Mouse (Mus musculus): ENCODE data around the gene Smarcad1.
"Not testable (repeated sequence)": the region's sequence is repeated elsewhere in the genome, so short reads cannot be mapped to it uniquely, and the experiment has no call there.

Gene Smarcad1

DNA sequence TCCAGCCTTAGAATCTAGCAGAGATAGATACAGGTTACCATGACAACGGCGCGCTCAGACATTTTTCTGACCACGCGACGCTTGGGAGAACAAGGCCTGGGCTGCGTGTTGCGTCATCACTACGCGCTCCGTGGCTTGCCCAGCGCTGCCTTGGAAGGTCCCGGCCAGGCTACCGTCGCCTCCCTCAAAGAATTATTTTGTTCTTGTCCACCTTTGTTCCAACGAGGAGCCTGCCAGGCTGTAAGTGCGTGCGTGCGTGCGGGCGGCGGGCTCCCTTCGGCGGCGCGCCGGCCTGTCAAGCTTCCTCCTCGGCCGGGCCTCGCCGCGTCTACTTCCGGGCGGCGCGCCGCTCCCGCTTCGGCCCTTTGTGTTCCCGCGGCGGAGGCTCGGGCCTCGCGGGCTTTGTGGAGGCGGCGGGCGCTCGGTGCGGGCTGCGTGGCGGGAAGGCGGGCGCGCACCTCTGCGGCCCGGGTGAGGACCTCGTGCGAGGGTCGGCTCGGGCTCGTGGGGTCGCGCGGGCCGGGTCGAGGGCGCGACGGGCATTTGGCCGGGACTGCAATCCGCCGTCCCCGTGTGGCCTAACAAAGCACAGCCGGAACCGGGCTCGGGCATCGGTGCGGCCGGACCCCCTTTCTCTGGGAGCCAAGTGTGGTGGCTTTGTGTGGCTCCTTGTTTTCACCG lies at the start of gene Smarcad1:
Gene Smarcad1, plus strand, starts transcription at position 93 of the 681 bp plus-strand sequence.
- DNase-seq = peak; percentile 94

DNA sequence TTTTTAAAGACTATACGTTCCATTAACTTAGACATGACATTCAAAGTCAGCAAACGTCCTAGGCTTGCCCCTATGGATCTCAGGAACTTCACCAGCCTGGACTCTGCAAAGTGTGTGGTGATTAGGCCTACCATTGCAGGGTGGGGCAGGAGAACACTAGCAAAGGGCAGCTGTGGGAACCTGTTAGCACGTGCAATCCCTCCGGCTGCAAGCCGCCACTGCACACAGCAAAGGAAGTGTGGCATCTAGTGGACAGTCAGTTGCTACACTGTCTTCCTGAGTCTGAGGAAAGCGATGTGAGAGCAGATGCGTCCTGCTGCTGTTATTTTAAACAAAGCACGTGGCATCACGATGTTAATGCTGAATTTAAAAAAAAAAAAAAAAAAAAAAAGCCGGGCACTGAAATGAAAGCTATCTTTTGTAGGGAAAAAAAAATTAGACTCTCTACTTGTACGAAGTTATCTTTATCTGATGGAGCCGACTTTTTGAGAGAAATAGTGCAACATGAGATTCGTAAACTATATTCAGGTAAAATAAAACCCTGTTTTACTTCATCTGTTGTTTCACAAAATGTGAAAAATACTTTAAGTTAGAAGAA lies 45.5 kb upstream of the Smarcad1 start:
- peak; percentile 7 for DNase-seq

DNA sequence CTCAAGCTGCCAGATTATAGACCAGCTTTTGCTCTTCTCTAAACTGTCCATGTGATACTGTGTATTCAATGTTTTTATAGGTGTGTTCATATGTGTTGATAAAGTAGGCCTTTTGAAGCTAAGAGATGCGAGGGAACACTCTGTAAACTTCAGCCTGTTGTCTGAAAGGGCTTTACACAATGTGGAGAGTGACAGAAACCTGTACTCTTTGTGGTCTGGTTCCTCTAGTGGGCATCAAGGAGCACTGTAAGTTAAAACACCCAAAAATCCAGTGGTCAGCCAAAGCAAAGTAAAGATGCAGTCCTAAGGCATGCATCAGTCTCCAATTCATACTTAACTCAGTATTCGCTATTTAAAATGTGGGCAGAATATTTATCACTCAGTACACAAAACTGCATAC lies 44.6 kb upstream of the Smarcad1 start:
- DNase-seq = no peak

DNA sequence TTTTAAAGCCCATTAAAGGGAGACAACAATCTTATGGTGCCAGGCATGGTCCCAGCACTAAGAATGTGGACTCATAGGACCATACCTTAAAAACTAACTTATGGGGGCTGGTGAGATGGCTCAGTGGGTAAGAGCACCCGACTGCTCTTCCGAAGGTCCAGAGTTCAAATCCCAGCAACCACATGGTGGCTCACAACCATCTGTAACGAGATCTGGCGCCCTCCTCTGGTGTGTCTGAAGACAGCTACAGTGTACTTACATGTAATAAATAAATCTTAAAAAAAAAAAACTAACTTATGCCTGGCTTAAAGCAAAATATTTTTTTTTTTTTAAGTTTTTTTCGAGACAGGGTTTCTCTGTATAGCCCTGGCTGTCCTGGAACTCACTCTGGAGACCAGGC lies 41.6 kb upstream of the Smarcad1 start:
- not testable (repeated sequence) for DNase-seq

DNA sequence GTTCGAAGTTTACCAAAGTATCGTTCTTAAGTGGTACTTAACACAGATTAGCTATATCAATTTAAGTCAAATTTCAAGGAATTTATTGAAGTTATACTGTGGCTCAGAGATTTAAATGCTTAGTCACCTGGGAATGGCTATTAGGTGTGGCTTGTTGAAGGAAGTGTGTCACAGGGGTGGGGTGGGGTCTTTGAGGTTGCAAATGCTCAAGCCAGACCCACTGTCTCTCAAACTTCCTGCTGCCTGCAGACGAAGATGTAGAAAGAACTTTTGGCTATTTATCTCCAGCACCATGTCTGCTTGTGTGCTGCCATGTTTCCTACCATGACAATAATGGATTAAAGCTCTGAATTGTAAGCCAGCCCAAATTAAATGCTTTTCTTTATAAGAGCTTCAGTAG lies 40.2 kb upstream of the Smarcad1 start:
- no peak for DNase-seq

DNA sequence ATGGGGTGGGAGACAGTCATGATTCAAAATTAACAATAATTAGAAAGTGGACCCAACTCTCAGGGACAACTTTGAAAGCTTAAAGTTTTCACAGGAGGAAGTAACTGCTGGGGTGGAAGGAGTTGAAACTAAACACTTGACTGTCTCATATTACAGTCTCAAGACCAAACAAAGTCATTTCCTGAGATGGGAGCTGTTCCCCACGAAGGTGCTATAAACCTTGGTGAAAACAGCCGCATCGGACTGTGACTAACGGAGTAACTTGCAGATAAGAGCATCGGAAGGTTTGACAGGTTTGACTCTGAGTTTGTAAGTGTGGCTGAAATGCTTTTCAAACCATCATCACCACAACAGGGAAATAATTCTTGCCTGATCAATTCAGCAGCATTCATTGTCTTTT lies 33.5 kb upstream of the Smarcad1 start:
- no peak for DNase-seq

DNA sequence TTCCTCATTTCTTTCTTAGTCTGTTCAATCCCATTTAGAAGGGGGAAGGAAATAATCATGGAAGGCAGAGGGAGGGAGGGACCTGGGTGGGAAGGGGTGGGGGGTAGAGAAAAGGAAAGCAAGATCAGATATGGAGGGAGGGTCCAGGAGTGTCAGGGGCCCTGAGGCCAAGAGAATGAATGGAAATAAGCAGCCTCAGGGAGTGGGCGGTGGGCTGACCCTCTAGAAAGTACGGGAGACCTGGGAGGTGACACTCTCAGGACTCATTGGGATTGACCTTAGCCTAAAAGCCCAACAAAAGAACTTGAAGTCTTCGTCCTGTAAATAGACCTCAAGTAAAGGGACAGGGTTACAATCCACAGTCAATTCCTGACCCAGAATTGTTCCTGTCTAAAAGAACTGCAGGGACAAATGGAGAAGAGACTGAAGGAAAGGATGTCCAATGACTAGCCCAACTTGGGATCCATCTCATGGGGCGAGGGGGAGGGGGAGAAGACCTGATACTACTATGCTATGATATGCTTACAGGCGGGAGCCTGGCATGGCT lies 30.9 kb upstream of the Smarcad1 start:
- no peak for DNase-seq

DNA sequence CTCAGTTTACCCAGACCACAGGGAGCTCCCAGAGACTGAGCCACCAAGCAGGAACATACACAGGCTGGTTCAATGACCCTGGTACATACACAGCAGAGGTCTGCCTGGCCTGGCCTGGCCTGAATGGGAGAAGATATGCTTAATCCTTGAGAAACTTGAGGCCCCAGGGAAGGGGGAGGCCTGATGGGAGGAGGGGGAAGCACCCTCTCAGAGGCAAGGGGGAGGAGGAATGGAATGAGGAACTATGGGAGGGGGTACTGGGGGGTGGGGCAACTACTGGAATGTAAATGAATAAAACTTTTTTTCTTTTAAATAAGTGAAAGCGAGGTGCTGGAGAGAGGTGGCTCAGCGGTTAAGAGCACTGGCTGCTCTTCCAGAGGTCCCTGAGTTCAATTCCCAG lies 30.2 kb upstream of the Smarcad1 start:
- DNase-seq = no peak

DNA sequence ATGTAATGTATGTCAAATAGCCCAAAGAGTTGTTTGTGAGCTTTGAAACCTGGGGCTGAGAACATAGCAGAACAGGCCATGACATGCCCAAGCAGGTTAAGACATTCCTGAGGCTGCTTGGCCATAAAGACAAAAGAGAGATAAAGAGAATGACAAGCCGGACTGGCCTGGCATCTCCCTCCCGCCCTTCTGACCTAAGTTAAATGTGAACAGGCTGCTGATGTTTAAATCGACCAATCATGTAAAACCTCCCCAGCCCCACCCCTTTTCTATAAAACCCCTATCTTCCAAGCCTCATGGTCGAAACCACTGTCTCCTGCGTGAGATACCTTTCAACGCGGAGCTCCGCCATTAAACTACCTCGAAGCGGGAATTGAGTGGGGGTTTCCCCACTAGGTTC lies 24.8 kb upstream of the Smarcad1 start:
- DNase-seq = no peak

DNA sequence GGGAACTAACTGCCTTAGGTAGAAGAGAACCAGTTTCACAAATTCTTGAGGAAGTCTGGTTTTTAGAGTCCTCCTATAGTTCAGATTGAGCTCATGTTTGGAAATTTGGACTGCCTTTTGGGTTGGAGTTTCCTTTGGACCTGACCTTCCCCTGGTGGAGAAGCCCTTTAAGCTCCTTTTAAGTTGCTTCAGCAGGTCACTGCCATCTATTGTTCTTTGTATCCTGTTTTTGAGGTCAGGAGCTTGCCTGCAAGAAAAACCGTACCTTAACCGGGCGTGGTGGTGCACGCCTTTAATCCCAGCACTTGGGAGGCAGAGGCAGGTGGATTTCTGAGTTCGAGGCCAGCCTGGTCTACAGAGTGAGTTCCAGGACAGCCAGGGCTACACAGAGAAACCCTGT lies 23.4 kb upstream of the Smarcad1 start:
- DNase-seq = not testable (repeated sequence)

DNA sequence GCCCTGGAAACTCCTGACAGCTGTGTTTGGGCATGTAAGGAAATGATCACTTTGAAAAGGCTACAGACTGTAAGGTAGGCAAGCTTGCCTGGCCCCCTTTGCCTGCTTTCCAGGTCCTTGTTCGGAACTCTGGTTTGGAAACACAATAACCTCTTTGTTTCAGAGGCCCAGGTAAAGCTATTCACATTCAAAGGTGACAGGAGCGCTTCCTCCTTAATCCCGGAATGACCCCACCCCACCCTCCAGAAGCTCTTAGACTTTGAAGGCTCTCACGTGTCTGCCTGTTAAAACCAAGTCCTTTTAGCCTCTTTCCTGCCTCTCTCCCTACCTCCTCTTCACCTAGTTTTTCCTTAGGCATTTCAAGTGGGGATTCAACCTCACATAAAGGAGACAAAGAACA lies 20.5 kb upstream of the Smarcad1 start:
- no peak for DNase-seq

DNA sequence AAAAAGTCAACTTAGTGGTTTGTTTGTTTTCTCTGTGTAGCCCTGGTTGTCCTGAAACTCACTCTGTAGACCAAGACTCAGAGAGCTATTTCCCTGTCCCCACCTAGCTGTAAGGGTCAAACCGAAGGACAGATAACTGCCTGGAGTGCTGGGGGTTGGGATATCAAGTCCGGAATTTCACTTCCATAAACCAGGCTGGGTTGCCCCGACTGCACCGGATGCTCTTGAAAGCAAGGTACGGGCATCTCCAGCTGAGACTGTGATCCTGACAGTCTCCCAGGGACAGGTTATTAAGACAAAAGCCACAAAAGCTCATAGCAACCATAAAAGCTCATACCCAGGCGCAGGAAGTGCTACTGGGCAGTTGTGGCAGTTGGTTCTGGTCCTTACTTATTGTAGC lies 19.3 kb upstream of the Smarcad1 start:
- DNase-seq = no peak

DNA sequence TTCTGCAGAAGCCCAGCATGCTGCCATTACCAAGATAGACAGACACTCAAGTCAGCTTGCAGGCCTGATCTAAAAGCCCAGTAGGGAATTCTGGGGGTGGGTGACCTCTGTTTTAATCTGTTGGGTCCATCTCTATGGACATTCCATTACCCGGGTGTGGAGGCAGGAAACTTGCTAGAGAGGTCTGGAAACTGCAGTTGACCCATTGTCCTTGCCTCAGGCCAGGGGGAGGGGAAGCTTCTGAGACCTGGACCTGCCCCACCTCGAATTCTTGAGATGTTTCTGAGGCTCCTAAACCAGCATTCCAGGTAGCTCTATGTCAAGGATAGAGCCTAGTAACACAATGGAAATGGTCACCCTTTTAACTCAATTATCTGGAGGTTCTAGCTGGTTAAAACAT lies 17.7 kb upstream of the Smarcad1 start:
- no peak for DNase-seq

DNA sequence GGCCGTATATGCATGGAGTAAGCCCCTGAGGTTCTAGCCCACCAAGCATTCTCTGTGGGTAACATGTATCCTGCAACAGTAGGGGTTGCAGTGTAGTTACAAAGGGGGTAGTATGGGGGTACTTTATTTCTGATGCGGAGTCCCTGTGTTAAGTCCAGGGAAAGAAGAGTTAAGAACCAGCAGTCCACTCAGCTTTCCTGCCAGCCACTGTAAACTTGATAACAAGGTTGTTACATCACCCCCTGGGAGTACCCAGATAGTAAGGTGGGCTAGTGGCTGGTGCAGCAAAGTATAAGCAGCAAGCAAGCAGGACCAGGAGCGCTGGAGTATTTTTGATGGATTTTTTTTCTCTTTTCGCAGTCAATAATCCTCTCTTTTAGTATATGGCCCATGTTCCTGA lies 17.3 kb upstream of the Smarcad1 start:
- DNase-seq = no peak

DNA sequence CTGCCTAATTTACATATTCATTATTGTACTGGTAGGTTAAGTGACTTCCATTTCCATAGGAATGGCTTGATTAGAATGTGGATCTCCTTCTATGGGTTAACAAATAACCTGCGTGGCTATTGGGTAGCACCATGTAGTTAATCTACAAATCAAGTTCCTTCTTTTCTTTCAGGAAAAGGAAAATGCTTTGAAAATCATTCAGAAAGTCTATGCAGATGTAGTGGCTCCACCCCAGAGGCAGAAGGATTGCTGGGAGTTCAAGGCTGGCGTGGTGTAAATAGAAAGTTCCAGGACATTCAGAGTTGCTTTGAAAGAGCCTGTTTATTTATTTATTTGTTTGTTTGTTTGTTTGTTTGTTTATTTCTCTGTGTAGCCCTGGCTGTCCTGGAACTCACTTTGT lies 7.7 kb upstream of the Smarcad1 start:
- no peak for DNase-seq

DNA sequence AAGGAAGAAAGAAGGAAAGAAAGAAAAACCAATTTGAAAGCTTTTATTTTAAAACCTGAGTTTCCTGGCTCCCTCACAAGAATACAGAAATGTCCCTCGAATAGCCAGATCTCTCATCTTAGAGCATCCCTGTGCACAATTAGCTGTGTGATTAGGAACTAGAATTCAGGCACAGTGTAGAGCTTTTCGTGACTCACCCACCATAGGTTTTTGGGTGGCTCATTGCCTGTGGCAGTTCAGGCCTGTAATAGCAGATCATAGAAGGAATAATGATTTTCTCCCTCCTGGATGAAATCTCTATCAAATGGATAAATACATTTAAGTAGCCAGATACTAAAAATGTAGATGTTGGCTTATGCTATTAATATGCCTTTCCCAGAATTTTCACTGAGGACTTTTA lies 6.9 kb upstream of the Smarcad1 start:
- DNase-seq = no peak

DNA sequence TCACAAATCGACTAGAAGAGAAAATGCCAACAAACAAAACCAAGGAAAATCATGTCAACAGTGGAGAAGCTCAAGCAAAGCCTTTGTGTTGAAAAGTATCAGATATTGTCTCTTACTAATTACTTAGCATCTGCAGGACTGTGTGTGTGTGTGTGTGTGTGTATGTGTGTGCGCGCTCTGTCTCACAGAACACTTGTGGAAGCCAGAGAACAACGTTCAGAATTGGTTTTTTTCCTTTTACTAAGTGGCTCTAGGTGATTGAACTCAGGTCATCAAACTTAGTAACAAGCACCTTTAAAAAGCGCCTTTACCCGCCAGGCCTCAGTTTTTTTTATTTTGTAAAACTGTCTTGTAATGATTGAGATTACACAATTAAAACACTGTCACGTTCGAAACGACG lies 451 bp upstream of the Smarcad1 start:
- no peak for DNase-seq

DNA sequence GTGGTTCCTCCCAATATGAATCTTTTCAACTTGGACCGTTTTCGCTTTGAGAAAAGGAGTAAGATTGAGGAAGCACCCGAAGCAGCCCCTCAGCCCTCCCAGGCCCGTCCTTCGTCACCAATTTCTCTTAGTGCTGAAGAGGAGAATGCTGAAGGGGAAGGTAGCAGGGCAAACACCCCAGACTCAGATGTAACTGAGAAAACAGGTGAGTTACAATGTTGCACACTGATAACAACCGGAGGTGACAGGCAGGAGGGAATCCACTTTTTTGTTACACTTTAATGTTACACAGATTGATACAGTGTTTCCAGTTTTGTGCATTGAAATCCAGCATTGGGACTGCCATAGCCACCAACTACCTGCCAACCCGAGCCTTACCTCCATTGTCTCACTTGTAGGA lies 858 bp downstream of the Smarcad1 start:
- DNase-seq = no peak

DNA sequence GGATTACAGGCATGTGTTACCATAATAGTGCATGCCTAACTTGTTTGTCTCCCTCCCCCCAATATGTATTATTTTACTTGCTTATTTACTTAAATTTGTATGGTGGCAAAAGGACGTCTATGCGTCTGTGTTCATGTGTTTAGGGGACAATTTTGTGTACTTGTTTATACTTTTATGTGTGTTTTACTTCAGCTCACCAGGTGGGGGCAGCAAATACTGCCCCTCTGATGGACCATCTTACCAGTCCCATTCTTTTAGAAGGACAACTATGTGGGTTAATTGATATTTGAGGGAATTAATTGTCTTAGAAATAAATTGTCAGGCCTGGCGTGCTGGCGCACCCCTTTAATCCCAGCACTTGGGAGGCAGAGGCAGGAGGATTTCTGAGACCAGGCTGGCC lies 6.7 kb downstream of the Smarcad1 start:
- no peak for DNase-seq

DNA sequence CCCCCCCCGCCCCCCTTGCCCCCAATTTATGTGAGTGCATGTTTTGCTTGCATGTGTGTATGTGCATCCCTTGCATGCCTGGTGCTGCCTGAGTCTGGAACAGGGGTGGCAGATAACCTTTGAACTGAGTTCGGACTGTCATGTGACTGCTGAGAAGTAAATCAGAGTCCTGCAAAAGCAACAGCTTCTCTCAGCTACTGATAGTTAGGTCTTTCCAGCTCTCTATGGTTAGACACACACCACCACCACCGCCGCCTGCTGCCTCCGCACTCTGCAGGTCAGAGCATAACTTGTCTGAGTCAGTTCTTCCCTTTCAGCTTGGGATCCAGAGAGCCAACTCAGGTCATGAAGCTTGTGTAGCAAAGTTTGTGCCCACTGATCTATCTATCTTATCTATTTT lies 14.2 kb downstream of the Smarcad1 start:
- DNase-seq = no peak

DNA sequence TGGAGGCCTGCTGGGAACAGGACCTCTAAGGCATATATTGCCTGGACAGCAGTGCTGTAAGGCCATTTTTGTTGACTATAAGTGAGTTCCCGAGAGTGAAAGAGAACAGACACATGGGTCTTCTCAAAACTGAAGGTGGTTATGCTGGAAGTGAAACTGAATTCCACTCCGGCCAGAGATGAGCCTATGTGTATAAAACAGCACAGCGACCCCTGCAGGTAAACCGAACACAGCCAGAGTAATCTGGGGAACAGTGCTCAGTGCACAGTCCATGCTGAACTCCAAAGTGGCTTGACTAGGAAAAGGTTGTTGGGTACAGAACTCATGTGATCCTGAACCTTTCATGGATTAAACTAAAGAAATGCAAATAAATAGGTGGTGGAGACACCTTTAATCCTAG lies 14.8 kb downstream of the Smarcad1 start:
- DNase-seq = not testable (repeated sequence)

DNA sequence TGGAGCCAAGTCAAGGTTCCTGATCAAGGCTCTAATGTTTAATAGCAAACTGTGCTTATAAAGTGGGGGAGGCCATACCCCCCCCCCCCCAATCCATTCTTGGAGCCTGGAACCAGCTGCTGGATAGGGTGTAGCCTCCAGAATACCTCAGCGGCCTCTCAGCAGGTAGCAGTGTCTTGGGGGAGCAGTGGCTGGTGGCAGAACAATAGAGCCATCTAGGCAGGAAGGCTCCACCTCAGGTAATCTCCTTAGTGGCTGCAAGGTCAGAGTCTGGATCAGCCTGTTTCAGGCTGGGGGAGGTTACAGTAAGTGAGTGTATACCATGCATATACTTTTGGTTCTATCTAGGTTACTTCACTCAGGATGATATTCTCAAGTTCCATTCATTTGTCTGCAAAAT lies 18.7 kb downstream of the Smarcad1 start:
- no peak for DNase-seq

DNA sequence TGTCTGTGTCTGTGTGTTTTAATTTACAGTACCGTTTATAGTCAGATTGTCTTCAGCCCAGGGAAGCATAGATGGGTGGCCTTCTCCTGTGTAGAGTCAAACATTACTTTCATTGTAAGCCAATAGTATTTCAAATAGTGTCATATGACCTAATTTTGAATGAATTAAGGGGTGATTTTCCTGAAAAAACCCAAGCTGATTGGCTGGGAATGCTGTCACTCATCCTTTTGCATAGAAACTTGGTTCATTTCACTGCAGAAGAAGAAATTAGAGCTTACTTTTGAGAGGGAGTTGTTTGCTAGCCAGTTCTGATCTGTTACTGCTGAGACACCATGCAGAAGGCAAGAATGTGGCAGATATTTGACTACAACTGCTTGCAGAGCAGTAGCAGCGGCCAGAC lies 32.8 kb downstream of the Smarcad1 start:
- DNase-seq = no peak

DNA sequence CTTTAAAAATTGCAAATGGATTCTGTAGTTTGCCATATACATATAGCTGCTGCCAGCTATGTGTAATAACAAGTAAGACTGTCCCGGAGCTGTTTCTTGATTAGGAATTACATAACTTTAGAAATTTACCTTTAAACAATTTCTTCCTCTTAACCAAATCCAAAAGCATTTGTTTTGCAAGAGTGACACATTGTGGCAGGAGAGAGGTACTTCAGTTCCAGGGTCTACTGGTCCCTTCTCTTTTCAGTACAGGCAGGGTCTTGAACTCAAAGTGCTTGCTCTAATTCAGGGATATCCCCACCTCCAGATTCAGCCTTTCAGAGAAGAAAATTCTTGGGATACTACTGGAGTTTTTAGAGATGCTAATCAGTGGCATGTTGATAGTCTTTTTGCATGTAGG lies 36.8 kb downstream of the Smarcad1 start:
- no peak for DNase-seq

DNA sequence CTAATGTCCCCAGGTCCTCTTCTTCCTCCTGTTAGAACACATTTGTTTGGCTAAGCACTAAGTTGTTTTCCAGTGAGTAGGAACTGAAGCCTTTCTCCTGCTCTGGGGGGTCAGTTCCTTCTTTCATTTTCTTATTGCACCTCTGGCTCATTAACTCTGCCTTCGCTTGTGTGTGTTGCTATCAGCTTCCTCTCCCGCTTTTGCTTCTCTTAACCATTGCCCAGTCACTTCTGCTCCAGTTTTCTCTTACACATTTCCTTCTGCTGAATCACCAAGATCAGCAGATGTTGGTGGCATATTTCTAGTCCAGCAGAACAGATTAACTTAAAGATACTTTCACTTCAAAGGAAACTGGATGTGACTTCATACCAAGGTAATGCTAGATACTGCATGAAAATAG lies 72.5 kb downstream of the Smarcad1 start:
- no peak for DNase-seq
